Mouse (Mus musculus): ENCODE measurements around the gene Defb22. TPM values are rescaled to one million over a fixed set of nuclear protein-coding genes. Genes with fewer than 3 reads are reported as not detected.

Gene Defb22
- total RNA-seq (2021) = not detected
- long read RNA-seq, experiment 1 = 0 reads
- long read RNA-seq, experiment 2 = 0 reads

DNA sequence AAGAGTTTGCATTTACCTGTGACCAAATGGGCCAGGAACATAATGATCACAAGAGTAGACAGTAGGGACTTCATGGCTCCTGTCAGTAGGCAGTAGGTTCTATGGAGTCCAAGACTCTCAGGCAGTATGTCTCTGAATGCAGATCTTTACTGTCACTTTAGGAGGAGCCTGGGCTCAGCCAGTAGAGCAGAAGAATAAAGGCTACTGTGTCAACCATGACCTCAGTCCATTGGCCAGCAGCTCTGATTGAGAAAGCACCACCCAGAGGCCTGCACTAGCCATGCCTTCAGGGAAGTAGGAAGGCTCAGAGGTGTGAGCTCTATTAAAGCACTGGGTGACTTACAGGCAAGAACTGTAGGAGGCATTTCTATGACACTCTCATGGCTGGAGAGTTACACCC is at the start of gene Defb22:
Gene Defb22 (minus strand): TSS at position 101 of the 400 bp plus-strand sequence.
- no peak for DNase-seq

DNA sequence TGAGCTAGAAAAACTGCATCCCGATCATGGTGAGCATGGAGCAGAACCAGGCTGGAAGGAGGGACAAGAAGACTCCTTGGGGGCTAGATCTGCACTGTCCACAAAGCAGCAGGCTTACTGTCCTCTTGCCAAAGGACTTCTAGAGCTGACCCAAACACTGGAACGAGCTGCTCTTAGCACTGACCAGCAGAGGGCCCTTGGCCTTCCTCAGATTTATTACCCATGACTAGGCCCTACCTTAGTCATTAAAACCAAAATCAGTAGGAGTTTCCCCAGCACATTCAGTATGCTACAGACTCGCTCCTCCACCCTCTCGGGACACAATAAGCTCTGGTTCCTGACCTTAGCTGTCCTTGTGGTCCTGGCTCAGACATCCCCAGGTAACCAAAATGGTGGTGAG is 28.0 kb upstream of the Defb22 start, which contains the start of gene Defb28:
Gene Defb28 (plus strand): TSS at position 275 of the 400 bp plus-strand sequence.
- DNase-seq = no peak

GRCm38 (mm10) chr2:152516084-152516483 is 26.1 kb upstream of the Defb22 start:
- no peak for DNase-seq

DNA sequence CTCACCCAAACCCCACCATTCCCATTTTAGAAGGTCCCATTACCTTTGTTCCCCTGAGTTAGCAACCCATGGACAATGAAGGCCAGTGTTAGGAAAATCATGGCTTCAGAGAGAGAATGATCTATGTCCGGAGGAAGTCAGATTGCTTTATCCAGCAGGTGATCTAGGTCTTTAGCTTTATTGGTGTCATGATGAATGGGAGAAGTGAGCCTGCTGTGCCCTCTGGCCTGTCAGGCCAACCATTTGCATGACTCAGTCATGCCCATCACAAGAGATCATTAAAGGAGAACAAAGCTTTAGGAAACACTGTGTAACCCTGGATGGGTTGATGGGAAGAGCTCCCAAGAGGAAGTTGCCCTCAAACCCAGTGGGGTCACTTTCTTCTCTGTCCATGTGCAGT is 21.7 kb upstream of the Defb22 start, which contains the start of gene Defb26:
Gene Defb26 (minus strand): TSS at position 101 of the 400 bp plus-strand sequence.
- no peak for DNase-seq

- DNase-seq = no peak
Measured at GRCm38 (mm10) chr2:152503950-152504349, 14.0 kb upstream of the Defb22 start.

- no peak for DNase-seq
Measured at GRCm38 (mm10) chr2:152500863-152501229, 10.9 kb upstream of the Defb22 start.

DNA sequence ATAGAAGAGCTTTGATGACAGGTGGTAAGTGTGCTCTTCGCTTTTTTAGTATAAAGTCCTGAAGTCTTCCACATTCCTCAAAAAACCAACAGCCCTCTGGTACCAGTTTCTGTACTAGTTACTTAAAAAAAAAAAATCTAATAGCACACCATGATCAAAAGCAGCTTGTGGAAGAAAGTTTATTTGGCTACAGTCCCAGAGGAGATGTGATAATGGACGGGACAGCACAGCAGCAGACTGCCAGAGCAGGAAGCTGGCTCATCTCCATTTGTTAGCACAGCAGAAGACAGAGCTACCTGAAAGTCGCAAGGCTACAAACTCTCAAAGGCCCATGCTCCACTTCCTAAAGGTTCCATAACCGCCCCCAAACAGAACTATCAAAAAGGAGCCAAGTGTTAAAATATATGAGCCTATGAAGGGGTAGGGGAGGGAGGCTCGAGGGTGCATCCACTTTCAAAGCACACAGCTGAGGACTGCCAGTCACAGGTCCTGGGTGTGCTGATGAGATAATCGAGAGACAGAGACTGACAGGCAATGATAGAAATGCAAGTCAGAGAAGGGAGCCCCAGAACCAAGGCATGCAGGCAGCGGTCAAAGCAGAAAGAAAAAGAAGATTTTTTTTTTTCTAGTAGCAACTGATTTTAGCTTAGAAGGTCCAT is 10.4 kb upstream of the Defb22 start:
- DNase-seq = no peak

GRCm38 (mm10) chr2:152498020-152498419 is 8.1 kb upstream of the Defb22 start:
- DNase-seq = no peak

DNA sequence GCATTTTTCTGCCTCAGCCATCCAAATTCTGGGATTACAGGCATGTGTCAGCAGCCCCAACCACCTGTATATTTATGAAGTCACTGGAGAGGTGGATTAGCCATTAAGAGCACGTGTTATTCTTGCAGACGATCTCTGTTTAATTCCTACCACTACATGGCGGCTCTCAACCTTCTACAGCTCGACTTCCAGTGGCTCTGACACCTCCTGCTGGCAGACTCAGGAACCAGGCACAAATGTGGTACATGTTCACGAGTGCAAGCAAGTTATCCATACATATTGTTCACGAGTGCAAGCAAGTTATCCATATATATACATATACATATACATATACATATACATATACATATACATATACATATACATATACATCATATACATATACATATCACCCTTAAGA is 3.2 kb upstream of the Defb22 start:
- DNase-seq = no peak

DNA sequence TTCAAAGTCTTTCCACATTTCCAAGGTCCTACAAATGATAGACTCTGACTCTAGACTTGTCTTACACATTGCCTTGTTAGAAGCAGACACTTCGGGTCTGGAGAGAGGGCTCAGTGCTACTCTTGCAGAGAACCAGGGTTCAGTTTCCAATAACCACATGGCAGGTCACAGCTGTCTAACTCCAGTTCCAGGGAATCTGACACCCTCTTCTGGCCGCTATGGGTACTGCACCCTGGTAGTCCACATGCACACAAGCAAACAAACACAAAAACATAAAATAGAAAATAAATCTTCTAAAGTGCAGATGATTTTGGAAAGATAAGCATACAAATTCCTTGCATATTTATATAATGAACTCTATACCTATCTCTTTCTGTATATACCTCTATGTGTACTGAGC is 2.9 kb downstream of the Defb22 start:
- peak; percentile 7 for DNase-seq

DNA sequence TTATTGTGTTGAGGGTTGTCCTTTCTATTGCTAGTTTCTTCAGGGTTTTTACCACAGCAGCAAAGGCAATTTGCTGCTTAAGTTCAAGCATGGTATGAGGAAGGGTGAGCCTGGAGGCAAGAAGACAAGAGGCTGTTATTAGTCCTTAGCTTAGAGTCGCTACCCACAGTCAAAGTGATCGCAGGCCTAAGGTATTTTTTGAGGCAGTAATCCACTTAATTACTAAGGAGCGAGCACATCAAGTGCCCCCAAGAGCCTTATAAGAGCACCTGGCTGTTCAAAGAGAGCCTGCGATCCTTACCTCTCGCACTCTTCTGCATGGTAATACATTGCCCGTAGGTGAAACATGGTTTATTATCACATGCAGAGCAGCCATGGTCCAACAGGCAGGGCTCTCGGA is 8.2 kb downstream of the Defb22 start:
- no peak for DNase-seq

GRCm38 (mm10) chr2:152480881-152481280 is 9.1 kb downstream of the Defb22 start:
- DNase-seq = no peak

DNA sequence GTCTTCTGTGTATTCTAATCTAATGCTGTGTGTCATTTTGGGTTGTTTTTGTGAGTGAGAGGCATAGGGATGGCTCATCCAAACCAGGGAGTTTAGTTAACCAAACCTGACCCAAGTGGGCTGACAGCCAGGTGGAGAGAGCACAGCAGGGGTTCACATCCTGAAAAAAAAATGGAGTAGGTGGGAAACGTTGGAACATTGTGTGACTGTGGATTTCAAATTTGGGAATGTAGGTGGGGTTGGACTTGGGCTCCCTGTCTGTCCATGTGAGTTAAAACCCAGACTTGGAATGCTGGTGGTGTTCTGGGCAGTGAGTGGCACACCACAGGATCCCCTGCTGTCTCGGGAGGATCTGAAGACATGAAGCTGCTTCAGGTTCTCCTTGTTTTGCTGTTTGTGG is 13.2 kb downstream of the Defb22 start, which contains the start of gene Defb20:
Gene Defb20 (plus strand): TSS at position 301 of the 400 bp plus-strand sequence.
- no peak for DNase-seq

- DNase-seq = no peak
Measured at GRCm38 (mm10) chr2:152472434-152472833, 17.5 kb downstream of the Defb22 start.

GRCm38 (mm10) chr2:152470973-152471372 is 19.0 kb downstream of the Defb22 start:
- DNase-seq = peak; percentile 28

GRCm38 (mm10) chr2:152464570-152465150 is 25.3 kb downstream of the Defb22 start, which contains the start of gene Defb23:
Gene Defb23 (minus strand): TSS chr2:152464620.
- DNase-seq = no peak

DNA sequence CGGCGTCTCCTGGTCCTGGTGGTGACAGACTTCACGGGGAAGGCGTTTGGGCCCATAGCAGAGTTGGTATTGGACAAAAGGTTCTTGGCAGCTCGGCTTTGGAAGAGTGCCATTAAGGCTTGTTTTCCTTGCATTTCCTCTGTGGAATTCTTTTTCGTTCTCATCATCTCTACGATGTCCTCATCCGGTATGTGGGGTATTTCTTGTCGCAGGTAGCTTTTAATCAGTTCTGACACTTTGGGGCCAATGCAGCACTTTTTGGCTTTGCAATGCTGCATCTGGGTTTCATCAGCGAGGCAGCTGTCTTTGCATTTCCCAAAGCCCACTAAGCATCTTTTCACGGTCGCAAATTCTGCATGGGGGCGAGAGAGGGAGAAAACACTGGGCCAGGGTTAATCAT is 30.7 kb downstream of the Defb22 start:
- no peak for DNase-seq

DNA sequence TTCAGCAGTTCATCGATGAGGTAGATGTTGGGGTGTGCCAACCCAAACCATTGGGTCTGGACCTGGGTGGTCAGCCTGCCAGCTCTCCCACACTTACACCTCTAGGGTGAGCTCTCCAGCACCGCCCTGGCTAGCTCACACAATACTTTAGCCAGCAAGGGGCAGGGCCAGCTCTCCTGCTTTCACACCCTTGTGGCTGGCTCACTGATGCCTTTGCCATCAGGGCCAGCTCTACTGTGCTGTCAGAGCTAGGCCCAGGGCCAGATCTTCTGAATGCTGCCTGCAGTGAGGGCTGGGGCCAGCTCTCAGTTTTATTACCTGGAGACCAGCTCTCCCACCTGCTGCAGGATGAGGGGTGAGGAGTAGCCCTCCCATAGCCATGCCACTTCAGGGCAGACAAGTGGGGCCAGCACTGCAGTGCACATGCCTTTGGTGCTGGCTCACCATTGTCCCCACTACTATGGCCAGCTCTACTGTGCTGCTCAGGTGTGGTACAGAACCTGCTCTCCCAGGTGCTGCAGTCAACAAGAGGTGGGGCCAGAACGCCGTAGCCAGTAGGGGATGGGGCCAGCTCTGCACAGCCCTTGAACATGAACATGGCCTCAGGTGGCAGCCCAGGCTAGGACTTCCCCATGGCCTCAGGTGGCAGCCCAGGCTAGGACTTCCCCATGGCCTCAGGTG is 37.7 kb downstream of the Defb22 start:
- peak; percentile 17 for DNase-seq

DNA sequence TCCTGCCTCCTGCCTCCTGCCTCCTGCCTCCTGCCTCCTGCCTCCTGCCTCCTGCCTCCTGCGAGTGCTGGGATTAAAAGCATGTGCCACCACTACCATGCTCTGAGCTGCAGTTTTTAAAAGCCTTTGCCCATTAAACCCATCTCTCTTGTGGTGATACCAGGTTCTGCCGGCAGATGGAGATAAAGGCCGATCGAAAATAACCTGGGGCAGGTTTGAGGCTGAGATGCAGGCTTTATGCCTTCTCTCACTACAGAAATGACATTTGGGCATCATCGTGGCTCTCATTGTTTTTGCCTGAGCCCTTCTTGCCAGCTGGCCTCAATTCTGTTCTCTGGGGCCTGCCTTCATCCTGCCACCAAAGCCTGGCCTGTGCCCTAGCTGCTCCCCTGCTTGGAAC is 39.7 kb downstream of the Defb22 start:
- peak; percentile 53 for DNase-seq

DNA sequence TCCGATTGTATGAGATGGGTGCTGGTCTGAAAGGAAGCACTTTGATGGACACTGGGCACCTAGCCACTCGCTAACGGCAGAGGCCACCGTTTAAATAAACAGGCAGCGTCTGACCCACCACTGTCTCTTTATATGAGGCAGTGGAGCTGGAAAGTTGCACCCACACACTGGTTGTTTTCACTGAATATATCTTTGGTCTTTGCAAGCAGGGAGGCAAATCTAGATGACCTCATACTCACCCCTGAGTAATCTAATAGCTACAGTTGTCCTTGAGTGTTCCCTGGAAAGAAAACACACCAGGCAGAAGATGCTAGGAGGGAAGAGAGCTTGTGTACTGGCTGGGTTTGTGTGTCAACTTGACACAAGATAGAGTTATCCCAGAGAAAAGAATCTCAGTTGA is 42.5 kb downstream of the Defb22 start:
- no peak for DNase-seq

DNA sequence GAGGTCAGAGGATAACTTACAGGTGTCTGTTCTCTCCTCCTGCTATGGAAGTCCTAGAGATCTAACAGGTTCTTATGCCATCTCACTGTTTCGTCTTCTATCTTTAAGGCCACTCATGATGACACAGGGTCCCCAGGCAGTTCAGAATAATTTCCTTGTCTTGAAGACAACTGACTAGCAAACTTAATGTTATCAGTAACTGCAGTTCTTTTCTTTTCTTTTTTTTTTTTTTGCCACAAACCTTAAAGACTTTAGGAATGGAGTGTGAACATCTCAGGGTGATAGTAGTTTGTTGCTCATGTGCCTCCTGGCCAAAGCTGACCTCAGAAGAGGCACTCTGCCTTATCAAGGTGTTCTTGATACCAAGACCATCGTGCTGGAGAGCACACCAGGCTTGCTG is 43.3 kb downstream of the Defb22 start:
- DNase-seq = no peak

DNA sequence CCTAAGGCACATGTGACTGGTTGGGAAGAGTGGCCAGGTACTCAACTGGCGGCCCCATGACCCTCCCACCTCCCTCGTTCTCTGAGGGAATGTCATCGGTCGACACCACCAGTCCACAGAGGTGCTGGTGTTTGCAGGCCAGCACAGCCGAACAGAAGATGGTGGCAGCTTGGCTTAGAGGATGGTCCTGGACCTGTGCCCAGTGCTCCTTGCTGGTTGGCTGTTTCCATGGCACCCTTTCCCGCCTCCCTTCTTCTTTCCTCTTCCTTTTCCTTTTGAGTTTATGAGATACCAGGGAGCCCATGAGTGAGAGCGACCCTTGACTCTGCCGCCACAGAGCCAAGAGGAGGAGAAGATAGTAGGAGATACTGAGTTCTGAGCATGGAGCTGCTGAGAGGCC is 46.7 kb downstream of the Defb22 start:
- no peak for DNase-seq

GRCm38 (mm10) chr2:152442322-152442721 is 47.6 kb downstream of the Defb22 start:
- DNase-seq = no peak

All from gastrocnemius, postnatal 10 days (tissue).